Mouse (Mus musculus): ENCODE data around the gene Myh11.
A peak's percentile ranks its signal among the peaks of the same experiment; 100 is the strongest.

The Myh11 gene

GRCm38 (mm10) chr16:14265203-14265920 lies 25.8 kb downstream of the Myh11 start:
- DNase-seq, result no peak

- DNase-seq, result no peak
Observed at GRCm38 (mm10) chr16:14264504-14264903, 26.7 kb downstream of the Myh11 start.

DNA sequence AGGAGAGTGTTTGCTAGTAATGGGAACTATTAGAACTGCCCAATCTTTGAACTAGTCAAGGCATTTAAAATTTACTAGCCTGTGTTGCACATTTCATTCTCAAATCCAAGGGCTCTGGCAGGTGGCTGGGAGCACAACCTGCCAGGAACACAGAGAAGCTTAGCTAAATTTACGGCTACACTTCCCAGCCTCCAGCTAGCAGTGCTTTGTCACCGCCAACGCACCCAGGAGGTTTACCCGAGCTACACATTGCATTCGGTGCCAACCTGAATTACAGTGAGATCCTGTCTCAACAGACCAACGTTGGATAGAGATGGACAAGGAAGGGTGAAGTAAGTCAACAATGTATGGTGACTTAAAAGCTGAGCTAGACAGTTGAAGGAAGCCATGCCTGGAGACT lies 27.9 kb downstream of the Myh11 start:
- no peak for DNase-seq

- DNase-seq, result no peak
Observed at GRCm38 (mm10) chr16:14262410-14262809, 28.8 kb downstream of the Myh11 start.

DNA sequence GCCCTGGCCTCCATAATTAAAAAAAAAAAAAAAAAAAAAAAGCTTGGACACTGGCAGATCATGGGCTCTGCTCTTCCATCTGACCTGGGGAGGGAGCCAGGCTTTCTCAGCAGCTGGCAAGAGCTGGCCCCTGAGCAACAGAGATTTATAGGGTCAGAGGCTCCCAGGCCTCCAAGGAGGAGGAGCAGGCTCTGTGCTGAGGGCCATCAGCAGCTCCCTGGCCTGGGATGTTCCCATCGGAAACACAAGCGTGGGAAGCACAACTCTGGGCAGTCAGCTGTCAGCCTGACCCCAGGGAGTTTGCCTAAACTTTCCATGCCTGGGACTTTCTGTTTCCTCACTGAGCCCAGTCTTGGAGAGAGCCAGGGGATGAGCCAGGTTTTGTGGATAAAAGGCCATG lies 32.3 kb downstream of the Myh11 start:
- DNase-seq, result no peak

DNA sequence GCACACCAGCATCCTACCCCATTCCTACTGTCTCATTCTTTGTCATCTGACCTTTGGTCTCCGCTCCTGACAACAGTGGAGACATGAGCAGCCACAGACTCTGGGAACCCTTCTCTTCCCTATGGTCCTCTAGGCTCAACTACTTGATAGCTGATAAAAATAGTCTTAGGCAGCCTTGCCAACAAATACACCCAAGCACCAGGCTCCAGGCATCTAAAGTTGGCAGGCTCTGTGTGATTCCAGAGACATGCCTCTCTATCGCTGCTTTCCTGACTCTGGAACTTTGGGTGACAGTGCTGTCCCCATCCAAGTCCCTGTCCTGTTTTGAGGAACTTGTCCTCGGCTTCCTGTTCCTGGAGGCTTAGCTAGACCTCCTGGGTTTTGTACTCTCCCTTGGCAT lies 37.6 kb downstream of the Myh11 start:
- DNase-seq, result no peak

DNA sequence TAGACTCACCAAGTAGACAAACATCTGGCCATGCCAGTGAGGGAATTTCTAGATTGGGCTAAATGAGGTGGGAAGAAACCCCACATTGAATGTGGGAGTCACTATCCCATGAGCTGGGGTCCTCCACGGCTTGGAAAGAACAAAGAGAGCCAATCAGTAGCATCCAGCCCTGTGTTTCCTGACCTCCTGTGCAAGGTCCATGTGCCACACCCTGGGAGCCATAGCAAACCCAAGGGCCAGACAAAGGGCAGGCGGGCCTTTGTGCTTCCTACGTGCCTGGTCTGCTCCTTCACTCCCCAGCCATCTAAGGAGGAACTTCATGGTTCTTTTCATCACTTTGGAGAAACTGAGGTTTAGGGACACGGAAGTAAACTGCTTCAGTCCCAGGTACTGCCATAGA lies 38.3 kb downstream of the Myh11 start:
- no peak for DNase-seq

GRCm38 (mm10) chr16:14249913-14250312 lies 41.3 kb downstream of the Myh11 start:
- no peak for DNase-seq

DNA sequence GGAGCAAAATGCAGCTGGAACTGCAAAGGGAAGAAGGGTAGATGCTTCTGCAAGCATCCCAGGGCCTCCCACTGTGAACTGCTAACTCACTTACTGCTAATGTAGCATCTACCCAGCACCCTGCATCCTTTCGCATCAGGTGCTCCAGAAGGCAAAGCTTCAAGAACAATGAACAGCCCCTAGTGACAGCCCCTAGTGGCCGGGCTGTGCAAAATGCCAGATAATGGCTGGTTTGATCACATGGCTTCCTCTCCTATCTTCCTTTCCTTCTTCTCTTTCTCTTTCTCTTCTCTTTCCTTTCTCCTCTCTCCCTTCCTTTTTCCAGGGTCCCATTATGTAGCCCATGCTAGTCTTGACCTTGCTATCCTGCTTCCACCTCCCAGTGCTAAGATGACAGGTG lies 48.6 kb downstream of the Myh11 start:
- peak; percentile 9 to 11 for DNase-seq

GRCm38 (mm10) chr16:14242059-14242458 lies 49.1 kb downstream of the Myh11 start:
- DNase-seq, result no peak

- peak; percentile 73 to 77 for DNase-seq
Observed at GRCm38 (mm10) chr16:14237100-14237723, 54.0 kb downstream of the Myh11 start.

DNA sequence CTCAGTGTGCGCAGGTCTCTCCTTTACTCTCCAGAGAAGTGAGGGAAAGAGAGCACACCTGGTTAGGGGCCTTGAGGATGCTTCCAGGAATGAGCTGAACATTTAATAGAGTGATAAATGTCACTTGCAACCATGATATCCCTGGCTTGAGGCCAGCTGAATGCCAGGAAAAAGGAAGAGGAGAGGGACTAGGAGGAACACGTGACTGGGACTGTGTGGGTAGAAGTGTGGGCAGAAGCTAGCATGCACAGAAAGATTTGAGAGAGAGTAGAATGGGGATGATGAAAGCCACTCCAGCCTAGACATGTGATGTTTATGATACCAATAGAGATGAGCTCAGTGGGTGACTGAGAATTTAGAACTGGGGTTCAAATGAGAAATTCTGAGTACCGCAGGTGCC lies 76.0 kb downstream of the Myh11 start:
- no peak for DNase-seq

- DNase-seq, result no peak
Observed at GRCm38 (mm10) chr16:14198798-14199197, 92.4 kb downstream of the Myh11 start.

- peak; percentile 60 to 62 for DNase-seq
Observed at GRCm38 (mm10) chr16:14195427-14195826, 95.7 kb downstream of the Myh11 start.

DNA sequence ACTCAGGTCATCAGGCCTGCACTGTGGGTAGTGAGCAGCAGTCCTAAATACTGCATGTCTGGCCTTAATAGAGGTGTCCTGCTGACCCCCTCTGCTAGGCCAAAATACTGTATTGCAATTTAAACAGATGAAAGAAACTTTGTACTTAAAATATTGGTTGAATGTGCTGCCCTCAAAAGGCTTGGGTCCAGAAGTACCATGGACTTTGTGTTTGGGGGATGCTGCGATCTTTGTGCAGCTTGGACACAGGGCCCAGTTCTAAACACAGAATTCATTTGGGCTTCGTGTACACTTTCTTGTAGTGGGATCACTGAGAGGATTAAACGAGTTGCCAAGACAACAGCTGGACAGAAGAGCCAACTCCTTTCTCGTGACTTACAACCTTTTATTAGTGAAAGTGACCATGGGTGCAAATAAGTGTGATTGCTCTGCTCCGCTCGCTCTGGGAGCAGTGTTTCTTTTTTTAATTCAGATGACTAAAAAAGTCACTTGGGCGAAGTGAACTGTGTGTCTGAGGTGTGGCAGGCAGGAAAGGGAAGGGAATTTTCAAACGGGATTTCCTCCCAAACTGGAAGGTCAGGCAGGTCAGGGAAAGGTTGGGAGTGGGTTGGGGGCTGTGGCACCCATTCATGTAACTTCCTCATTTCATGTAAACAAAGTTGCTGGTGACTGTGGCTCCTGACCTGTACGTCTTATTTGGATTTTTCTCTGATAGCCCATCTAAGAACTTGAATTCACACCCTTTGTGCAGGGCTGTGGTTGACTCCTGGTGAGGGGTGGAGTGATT lies 96.8 kb downstream of the Myh11 start:
- no peak for DNase-seq

GRCm38 (mm10) chr16:14185516-14185915 lies 105.7 kb downstream of the Myh11 start:
- no peak for DNase-seq

DNA sequence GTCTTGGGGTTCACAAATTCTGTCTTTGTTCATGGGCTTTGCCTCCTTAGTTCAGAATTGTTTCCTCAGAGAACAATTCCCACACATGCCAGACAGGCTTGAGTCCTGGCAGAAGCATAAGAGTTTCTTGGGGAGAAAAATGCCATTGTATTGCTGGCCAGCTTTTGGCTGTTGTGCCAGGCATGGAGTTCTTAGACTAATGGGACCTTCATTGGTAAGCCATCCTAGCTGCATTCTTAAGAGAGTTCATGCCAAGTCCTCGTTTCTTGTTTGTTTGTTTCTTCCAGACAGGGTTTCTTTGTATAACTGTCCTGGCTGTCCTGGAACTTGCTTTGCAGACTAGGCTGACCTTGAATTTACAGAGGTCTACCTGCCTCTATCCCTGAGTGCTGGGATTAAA lies 107.3 kb downstream of the Myh11 start:
- DNase-seq, result no peak

DNA sequence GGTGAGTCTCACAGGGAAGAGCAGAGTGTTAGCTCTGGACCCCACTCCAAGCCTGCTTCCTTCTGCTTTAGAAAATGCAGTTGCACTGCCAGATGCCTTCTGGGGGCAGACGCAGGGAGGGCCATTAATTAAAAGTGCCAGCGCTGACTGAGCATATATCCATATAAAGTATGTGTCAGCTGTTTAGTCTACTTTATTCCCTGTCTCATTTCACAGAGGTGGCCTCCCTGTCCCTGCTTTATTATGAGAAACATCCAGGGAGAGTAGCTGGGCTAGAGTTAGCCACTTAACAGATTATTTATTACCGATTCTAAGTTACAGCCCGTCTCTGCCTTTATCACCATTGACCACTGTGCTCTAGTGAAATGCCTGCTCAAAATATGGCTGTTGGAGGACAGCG lies 108.8 kb downstream of the Myh11 start:
- DNase-seq, result no peak

DNA sequence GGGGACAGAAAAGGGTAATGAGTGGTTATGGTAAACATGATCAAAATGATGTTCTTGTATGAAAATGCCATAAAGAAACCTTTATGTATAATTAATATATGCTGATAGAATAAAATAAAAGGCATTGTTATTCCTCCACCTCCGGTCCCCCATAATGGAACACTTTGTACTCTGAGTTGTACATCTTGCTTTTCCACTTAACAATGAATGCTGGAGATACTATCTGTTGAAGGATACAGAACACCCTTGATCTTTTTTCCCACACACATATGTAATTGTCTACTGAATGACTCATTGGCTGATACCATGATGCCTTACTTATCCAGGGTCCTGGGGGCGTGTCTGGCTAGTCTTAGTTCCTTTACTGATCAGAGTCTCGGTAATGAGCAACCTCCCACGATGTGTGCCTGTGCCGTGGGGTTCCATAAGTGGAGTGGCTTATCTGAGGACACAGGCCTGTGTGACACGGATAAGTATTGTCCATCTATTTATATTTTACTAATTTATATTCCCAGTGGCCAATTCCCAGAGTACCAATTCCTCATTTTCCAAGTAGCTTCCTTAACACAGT lies 110.9 kb downstream of the Myh11 start:
- no peak for DNase-seq

DNA sequence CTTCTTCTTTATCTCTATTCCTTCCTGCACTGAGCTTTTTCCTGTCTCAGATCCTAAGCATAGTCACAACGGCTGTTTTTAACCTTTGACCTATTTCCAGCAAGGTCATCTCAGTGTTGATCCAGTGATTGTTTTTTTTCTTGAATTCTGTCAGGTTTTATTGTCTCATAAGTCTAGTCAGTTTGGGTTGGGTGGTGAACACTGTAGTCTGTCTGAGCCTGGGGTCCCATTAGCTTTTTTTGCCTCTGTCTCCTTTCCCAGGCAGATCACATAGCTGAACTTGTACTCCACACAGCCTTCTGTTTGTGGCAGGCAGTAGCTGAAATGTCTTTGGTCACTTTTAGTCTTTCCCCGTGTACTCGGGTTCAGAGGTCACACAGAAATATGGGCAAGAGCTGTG lies 113.1 kb downstream of the Myh11 start:
- no peak for DNase-seq

- no peak for DNase-seq
Observed at GRCm38 (mm10) chr16:14169706-14170105, 121.5 kb downstream of the Myh11 start.

GRCm38 (mm10) chr16:14166490-14166889 lies 124.7 kb downstream of the Myh11 start:
- DNase-seq, result no peak

DNA sequence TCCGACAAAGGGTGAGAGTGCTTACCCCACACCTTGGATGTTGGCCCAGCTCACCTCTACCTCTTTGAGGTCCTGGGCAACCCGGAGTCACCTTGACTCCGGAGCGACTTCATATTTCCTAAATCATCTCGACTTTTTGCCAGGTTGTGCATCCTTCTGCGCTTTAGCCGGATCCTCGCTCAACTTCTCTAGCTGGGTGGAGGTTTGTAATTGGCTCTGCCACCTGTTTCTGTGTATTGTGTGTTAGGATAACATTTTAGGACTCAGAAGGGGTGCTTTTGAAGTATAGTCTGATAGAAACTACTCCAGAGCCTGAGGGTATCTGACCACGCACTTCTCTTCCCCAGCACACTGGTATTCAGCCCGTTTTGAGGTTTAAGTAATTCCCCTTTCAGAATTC lies 127.4 kb downstream of the Myh11 start:
- no peak for DNase-seq

DNA sequence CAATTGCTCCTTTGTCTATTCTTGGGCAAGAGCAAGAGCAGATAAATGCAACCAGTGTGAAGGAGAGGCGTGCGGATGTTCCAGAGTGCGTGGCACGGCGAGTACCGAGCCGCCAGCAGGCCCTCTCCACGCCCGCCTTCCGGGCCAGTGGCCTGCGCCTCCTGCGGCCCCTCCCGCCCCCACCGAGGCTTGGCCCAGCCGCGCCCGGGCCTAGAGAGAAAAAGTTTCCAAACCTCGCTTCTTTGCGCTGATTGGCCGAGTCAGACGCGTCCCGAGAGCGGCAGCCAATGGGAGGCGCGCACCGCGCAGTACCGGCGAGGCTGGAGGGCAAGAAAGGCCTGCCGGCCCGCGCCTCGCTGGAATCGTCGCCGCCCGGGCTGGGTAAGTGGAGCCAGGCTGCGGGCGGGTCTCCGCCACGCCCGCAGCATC lies 128.2 kb downstream of the Myh11 start, which contains the start of the genes Nde1 and Marf1:
TSS of gene Nde1 (plus strand) at position 288 of the 429 bp plus-strand sequence.
TSS of gene Marf1 (minus strand) at position 364 of the 429 bp plus-strand sequence.
- DNase-seq, result peak; percentile 82 to 83
